Mouse (Mus musculus) liver, adult 2 months (tissue): ENCODE results near the gene Olfr796. TPM values are rescaled to one million over a fixed set of nuclear protein-coding genes. Genes with fewer than 3 reads are reported as not detected.

Experiments used
- DNase-seq: peaks from one replicate; pipeline ENCODE4 v3.0.0-alpha.2; 2011; ENCODE audit warnings: low read depth, low spot score; ENCODE audit errors: extremely low read depth
- H3K27ac ChIP-seq: fragments of 200-500 bp; replicated peaks from 2 replicates; pipeline ENCODE4 v1.5.1; 2012; ENCODE audit warnings: low read depth, mild to moderate bottlenecking, control low read depth, inconsistent platforms, low read length; ENCODE audit not compliant: insufficient read depth
- H3K27me3 ChIP-seq: fragments of 200-500 bp; 2 replicates; pipeline ENCODE4 v1.6.1; 2012; ENCODE audit warnings: mild to moderate bottlenecking, moderate library complexity, low read length, inconsistent platforms; ENCODE audit not compliant: control insufficient read depth, insufficient read depth
- H3K36me3 ChIP-seq: fragments of 200-500 bp; 2 replicates; pipeline ENCODE4 v1.6.1; 2012; ENCODE audit warnings: low read length, inconsistent platforms; ENCODE audit not compliant: control insufficient read depth, insufficient read depth
- H3K4me1 ChIP-seq: fragments of 200-500 bp; 2 replicates; pipeline ENCODE4 v1.6.1; 2011; ENCODE audit warnings: low read length; ENCODE audit not compliant: control insufficient read depth, insufficient read depth
- H3K4me3 ChIP-seq: fragments of 200-500 bp; 2 replicates; pipeline ENCODE4 v1.5.1; 2011; ENCODE audit warnings: low read depth, mild to moderate bottlenecking, control low read depth, low read length, moderate library complexity; ENCODE audit not compliant: insufficient read depth
- H3K79me2 ChIP-seq: fragments of 200-500 bp; 2 replicates; pipeline ENCODE4 v1.6.1; 2012; ENCODE audit warnings: inconsistent platforms, mild to moderate bottlenecking, low read length, moderate library complexity; ENCODE audit not compliant: control insufficient read depth, insufficient read depth
- H3K9ac ChIP-seq: fragments of 200-500 bp; 2 replicates; pipeline ENCODE4 v1.6.1; 2012; ENCODE audit warnings: low read depth, mild to moderate bottlenecking, control low read depth, inconsistent platforms, low read length
- CTCF ChIP-seq: fragments of 200-500 bp; IDR thresholded peaks from 2 replicates; pipeline ENCODE4 v1.5.1; 2011; ENCODE audit warnings: low read depth, low read length, control low read depth
- POLR2A ChIP-seq: fragments of 200-500 bp; IDR thresholded peaks from 2 replicates; pipeline ENCODE4 v1.6.1; 2011; ENCODE audit warnings: low read length, control low read depth; ENCODE audit not compliant: insufficient read depth; ENCODE audit errors: extremely low read depth
- WGBS: fragments of 180-500 bp; shearing (Covaris S2); methylation state at CpG from one replicate; pipeline ENCODE4 v1.1.7; 2018; 5-methylcytosine and 5-hydroxymethylcytosine counted together
- polyA plus RNA-seq: library from polyadenylated mRNA; depleted of rRNA; stranded (reverse); fragments of >200 nt; gene quantifications from 2 replicates; pipeline ENCODE4 v1.2.3, GENCODE M21; 2012; rRNA removed
- total RNA-seq: library from RNA; depleted of rRNA; stranded (reverse); fragments of >200 nt; gene quantifications from 2 replicates; pipeline ENCODE4 v1.2.3, GENCODE M21; 2014; rRNA removed

Gene Olfr796
- total and polyA plus RNA-seq, 2 experiments: not detected

DNA sequence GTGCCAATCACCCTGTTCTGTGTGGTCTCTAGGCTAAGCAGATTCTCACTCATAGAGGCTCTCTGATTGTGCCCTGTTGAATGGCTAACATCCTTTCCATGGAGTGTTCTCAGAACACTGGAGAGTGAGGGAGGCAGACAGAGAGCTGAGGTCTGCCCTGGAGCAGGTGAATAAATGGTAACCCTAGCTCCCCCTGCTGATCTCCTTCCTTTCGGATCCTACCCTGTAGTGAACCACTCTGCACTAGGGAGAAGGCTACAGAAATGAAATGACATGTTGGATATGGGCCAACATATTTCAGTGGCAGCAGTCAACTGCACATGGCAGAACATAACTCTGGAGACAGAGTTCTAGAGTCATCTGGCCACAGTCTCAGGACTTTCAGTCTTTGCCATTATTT is 9.4 kb upstream of the Olfr796 start:
- 12% methylated on average over 1 of the region's 1 CpGs for WGBS
- Histone ChIP-seq H3K79me2 (no peaks in the 10 kb centered on the region), H3K4me3 (no peak overlapping the region), H3K9ac (no peak overlapping the region), H3K36me3 (no peaks in the 10 kb centered on the region), H3K4me1 (no peaks in the 10 kb centered on the region), H3K27me3 (no peaks in the 10 kb centered on the region), H3K27ac (no peak overlapping the region)
- DNase-seq: no peak
- TF ChIP-seq CTCF: no peak
- no peak for TF ChIP-seq POLR2A

DNA sequence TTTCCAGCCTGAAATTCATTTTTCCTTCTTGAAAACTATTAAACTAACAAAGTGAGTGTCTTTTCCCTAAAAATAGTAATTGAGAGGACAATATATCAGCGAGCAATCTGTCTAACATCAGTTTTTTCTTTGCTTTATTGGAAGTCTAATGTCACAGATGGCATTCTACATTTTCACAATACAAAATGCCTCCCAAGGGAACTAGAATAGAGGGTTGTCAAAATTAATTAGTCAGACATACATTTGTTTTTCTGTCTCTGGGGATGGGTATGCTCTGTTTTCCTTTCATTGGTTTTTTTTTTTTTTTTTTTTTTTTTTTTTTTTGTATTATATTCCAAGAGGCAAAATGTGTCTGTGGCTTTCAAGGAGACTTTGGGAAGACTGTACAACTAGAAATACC is 35.3 kb downstream of the Olfr796 start:
- H3K27ac ChIP-seq: no peak overlapping the region
- H3K4me1 ChIP-seq: no peaks in the 10 kb centered on the region
- H3K9ac ChIP-seq: no peak overlapping the region
- DNase-seq: no peak
- TF ChIP-seq CTCF: no peak
- no peak for TF ChIP-seq POLR2A
- no peaks in the 10 kb centered on the region for H3K79me2 ChIP-seq
- no peaks in the 10 kb centered on the region for H3K27me3 ChIP-seq
- no peaks in the 10 kb centered on the region for H3K36me3 ChIP-seq
- WGBS: 42% methylated on average over 1 of the region's 1 CpGs
- no peak overlapping the region for H3K4me3 ChIP-seq

GRCm38 (mm10) chr10:129567355-129567754 is 45.0 kb downstream of the Olfr796 start, which contains the start of gene Olfr794:
Olfr794 (plus strand) TSS chr10:129567655.
- no peak within 1 kb of the TSS for H3K27ac ChIP-seq
- H3K4me3 ChIP-seq: no peak within 1 kb of the TSS
- no peaks in the 10 kb centered on the region for H3K4me1 ChIP-seq
- WGBS: 58% methylated on average over 2 of the region's 2 CpGs
- no peak for DNase-seq
- no peaks in the 10 kb centered on the region for H3K36me3 ChIP-seq
- H3K79me2 ChIP-seq: no peaks in the 10 kb centered on the region
- H3K9ac ChIP-seq: no peak within 1 kb of the TSS
- no peak for TF ChIP-seq POLR2A
- no peak for TF ChIP-seq CTCF
- no peaks in the 10 kb centered on the region for H3K27me3 ChIP-seq

Other genes with a start within 250 kb of the Olfr796 start
- 0.09 and 0.13 TPM in 2 replicates for gene Olfr784, start 228.5 kb downstream of the Olfr796 start, total RNA-seq
- gene Olfr784, start 228.5 kb downstream of the Olfr796 start, polyA plus RNA-seq: not detected in 2 replicates
- gene Olfr785, start 207.1 kb downstream of the Olfr796 start, total RNA-seq: not detected in 2 replicates
- not detected in 2 replicates for gene Olfr785, start 207.1 kb downstream of the Olfr796 start, polyA plus RNA-seq
- gene Olfr786, start 185.3 kb downstream of the Olfr796 start, total RNA-seq: not detected in 2 replicates
- gene Olfr786, start 185.3 kb downstream of the Olfr796 start, polyA plus RNA-seq: not detected in 2 replicates
- gene Olfr787, start 150.7 kb downstream of the Olfr796 start, total RNA-seq: not detected in 2 replicates
- not detected in 2 replicates for gene Olfr787, start 150.7 kb downstream of the Olfr796 start, polyA plus RNA-seq
- not detected in 2 replicates for gene Olfr788, start 141.6 kb downstream of the Olfr796 start, total RNA-seq
- not detected in 2 replicates for gene Olfr788, start 141.6 kb downstream of the Olfr796 start, polyA plus RNA-seq
- gene Olfr789, start 127.8 kb downstream of the Olfr796 start, total RNA-seq: not detected in 2 replicates
- gene Olfr789, start 127.8 kb downstream of the Olfr796 start, polyA plus RNA-seq: not detected in 2 replicates
- not detected in 2 replicates for gene Olfr790, start 114.1 kb downstream of the Olfr796 start, total RNA-seq
- not detected in 2 replicates for gene Olfr790, start 114.1 kb downstream of the Olfr796 start, polyA plus RNA-seq
- gene Olfr791, start 90.8 kb downstream of the Olfr796 start, total RNA-seq: not detected in 2 replicates
- not detected in 2 replicates for gene Olfr791, start 90.8 kb downstream of the Olfr796 start, polyA plus RNA-seq
- not detected in 2 replicates for gene Olfr792, start 73.4 kb downstream of the Olfr796 start, total RNA-seq
- gene Olfr792, start 73.4 kb downstream of the Olfr796 start, polyA plus RNA-seq: not detected in 2 replicates
- gene Olfr794, start 44.9 kb downstream of the Olfr796 start, total RNA-seq: not detected in 2 replicates
- not detected in 2 replicates for gene Olfr794, start 44.9 kb downstream of the Olfr796 start, polyA plus RNA-seq
- gene Olfr798, start 15.4 kb upstream of the Olfr796 start, total RNA-seq: not detected in 2 replicates
- not detected in 2 replicates for gene Olfr798, start 15.4 kb upstream of the Olfr796 start, polyA plus RNA-seq
- not detected in 2 replicates for gene Olfr799, start 24.9 kb upstream of the Olfr796 start, total RNA-seq
- gene Olfr799, start 24.9 kb upstream of the Olfr796 start, polyA plus RNA-seq: not detected in 2 replicates
- not detected in 2 replicates for gene Olfr800, start 45.1 kb upstream of the Olfr796 start, total RNA-seq
- not detected in 2 replicates for gene Olfr800, start 45.1 kb upstream of the Olfr796 start, polyA plus RNA-seq
- gene Olfr801, start 61.3 kb upstream of the Olfr796 start, total RNA-seq: not detected in 2 replicates
- gene Olfr801, start 61.3 kb upstream of the Olfr796 start, polyA plus RNA-seq: not detected in 2 replicates
- gene Olfr802, start 75.6 kb upstream of the Olfr796 start, total RNA-seq: not detected in 2 replicates
- not detected in 2 replicates for gene Olfr802, start 75.6 kb upstream of the Olfr796 start, polyA plus RNA-seq
- gene Olfr803, start 81.7 kb upstream of the Olfr796 start, total RNA-seq: not detected in 2 replicates
- not detected in 2 replicates for gene Olfr803, start 81.7 kb upstream of the Olfr796 start, polyA plus RNA-seq
- gene Olfr804, start 90.6 kb upstream of the Olfr796 start, total RNA-seq: not detected in 2 replicates
- not detected in 2 replicates for gene Olfr804, start 90.6 kb upstream of the Olfr796 start, polyA plus RNA-seq
- not detected in 2 replicates for gene Olfr805, start 116.8 kb upstream of the Olfr796 start, total RNA-seq
- not detected in 2 replicates for gene Olfr805, start 116.8 kb upstream of the Olfr796 start, polyA plus RNA-seq
- not detected in 2 replicates for gene Olfr806, start 129.4 kb upstream of the Olfr796 start, total RNA-seq
- gene Olfr806, start 129.4 kb upstream of the Olfr796 start, polyA plus RNA-seq: not detected in 2 replicates
- not detected in 2 replicates for gene Olfr807, start 145.2 kb upstream of the Olfr796 start, total RNA-seq
- gene Olfr807, start 145.2 kb upstream of the Olfr796 start, polyA plus RNA-seq: not detected in 2 replicates
- not detected in 2 replicates for gene Olfr808, start 152.9 kb upstream of the Olfr796 start, total RNA-seq
- gene Olfr808, start 152.9 kb upstream of the Olfr796 start, polyA plus RNA-seq: not detected in 2 replicates
- gene Olfr809, start 162.1 kb upstream of the Olfr796 start, total RNA-seq: not detected in 2 replicates
- gene Olfr809, start 162.1 kb upstream of the Olfr796 start, polyA plus RNA-seq: not detected in 2 replicates
- gene Olfr810, start 182.3 kb upstream of the Olfr796 start, total RNA-seq: not detected in 2 replicates
- gene Olfr810, start 182.3 kb upstream of the Olfr796 start, polyA plus RNA-seq: not detected in 2 replicates
- not detected in 2 replicates for gene Olfr811, start 191.8 kb upstream of the Olfr796 start, total RNA-seq
- gene Olfr811, start 191.8 kb upstream of the Olfr796 start, polyA plus RNA-seq: not detected in 2 replicates
- gene Olfr812, start 233.5 kb upstream of the Olfr796 start, total RNA-seq: not detected in 2 replicates
- gene Olfr812, start 233.5 kb upstream of the Olfr796 start, polyA plus RNA-seq: not detected in 2 replicates
- gene Olfr813, start 242.8 kb upstream of the Olfr796 start, total RNA-seq: not detected in 2 replicates
- gene Olfr813, start 242.8 kb upstream of the Olfr796 start, polyA plus RNA-seq: not detected in 2 replicates